Mouse (Mus musculus) brain, embryonic 14.5 days (tissue): Measurements from ENCODE around the gene Gnl1. TPM values are rescaled to one million over a fixed set of nuclear protein-coding genes. Genes with fewer than 3 reads are reported as not detected.
"Not testable (repeated sequence)": the region's sequence is repeated elsewhere in the genome, so short reads cannot be mapped to it uniquely, and the experiment has no call there.

Source experiments
- DNase-seq: peaks from one replicate; pipeline ENCODE4 v3.0.0-alpha.2; 2011; ENCODE audit warnings: low read depth
- CTCF ChIP-seq: fragments of 200-500 bp; IDR thresholded peaks from 2 replicates; pipeline ENCODE4 v1.5.1; 2012; ENCODE audit warnings: inconsistent platforms, mild to moderate bottlenecking, moderate library complexity, borderline replicate concordance; ENCODE audit not compliant: insufficient read depth, insufficient read length; ENCODE audit errors: extremely low read depth
- POLR2A ChIP-seq: fragments of 200-500 bp; IDR thresholded peaks from 2 replicates; pipeline ENCODE4 v1.6.1; 2012; ENCODE audit warnings: mild to moderate bottlenecking, inconsistent platforms, borderline replicate concordance; ENCODE audit not compliant: poor library complexity, insufficient read depth, insufficient read length, severe bottlenecking; ENCODE audit errors: extremely low read depth
- polyA plus RNA-seq: library from polyadenylated mRNA; depleted of rRNA; stranded (reverse); fragments of >200 nt; gene quantifications from 2 replicates; pipeline ENCODE4 v1.2.3, GENCODE M21; 2012

Gnl1 gene
- polyA plus RNA-seq, 1 experiment, result 52.4 TPM

DNA sequence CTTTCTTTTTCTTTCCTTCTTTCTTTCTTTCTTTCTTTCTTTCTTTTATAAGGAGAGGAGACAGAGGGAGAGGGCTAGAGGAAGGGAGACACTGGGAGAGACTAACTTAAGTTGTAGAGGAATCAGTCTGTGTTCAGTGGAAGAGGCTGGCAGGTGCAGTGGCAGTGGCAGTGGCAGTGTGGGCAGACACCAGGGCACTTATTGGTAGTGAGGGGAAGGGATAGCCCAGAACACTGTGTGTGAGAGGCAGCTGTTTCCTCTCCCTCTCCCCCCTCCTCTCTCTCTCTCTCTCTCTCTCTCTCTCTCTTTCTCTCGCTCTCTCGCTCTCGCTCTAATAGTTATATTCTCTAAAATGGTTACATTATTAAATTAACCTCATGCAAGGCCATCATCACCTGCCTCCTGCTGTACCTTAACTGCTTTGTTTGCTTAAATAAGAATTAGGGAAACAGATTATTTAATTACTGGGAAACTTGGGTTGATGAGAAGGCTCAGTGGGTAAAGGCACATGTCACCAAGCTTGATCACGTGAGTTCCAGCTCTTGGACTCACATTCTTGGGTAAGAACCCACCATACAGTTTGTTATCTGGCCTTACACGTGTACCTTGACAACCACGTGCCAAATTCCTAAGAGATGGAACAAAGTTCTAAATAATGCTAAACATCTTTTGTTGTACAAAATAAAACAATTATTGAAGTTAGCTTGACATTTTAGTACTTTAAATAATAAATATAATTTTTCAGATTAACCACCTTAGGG is 19.1 kb downstream of the Gnl1 start:
- no peak for TF ChIP-seq POLR2A
- no peak for TF ChIP-seq CTCF

DNA sequence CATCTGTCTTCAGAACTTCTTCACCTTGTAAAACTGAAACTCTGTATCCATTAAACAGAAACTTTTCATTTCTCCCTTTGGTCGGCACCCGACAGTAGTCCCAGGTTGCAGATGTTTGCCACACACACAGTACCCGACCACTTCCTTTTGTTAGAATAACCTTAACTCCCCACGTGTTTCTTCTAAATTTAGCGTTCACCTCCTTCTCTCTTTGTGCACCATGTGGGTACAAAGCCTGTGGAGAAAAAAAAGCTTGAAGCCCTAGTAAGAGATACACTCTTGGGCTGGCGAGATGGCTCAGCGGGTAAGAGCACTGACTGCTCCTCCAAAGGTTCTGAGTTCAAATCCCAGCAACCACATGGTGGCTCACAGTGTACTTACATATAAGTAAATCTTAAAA is 19.7 kb downstream of the Gnl1 start:
- TF ChIP-seq CTCF (no peak), POLR2A (no peak)
- DNase-seq, result no peak

More for the DNA sequence above, 19.1 kb downstream of the Gnl1 start:
- no peak for DNase-seq

DNA sequence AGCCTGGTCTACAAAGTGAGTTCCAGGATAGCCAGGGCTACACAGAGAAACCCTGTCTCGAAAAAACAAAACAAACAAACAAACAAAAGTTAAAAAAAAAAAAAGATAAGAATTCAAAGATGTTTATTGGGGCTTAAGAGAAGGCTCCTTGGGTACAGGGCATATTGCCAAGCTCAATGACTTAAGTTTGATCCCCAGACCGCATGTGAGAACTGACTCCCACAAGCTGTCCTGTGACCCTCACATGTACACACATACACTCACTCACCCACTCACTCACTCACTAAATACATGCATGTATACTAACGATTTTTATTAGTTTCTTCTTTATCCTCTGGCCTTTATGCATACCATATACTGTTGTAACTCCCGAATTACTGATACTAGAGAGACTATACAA is 20.7 kb downstream of the Gnl1 start:
- TF ChIP-seq POLR2A, result no peak
- no peak for TF ChIP-seq CTCF
- DNase-seq, result no peak

DNA sequence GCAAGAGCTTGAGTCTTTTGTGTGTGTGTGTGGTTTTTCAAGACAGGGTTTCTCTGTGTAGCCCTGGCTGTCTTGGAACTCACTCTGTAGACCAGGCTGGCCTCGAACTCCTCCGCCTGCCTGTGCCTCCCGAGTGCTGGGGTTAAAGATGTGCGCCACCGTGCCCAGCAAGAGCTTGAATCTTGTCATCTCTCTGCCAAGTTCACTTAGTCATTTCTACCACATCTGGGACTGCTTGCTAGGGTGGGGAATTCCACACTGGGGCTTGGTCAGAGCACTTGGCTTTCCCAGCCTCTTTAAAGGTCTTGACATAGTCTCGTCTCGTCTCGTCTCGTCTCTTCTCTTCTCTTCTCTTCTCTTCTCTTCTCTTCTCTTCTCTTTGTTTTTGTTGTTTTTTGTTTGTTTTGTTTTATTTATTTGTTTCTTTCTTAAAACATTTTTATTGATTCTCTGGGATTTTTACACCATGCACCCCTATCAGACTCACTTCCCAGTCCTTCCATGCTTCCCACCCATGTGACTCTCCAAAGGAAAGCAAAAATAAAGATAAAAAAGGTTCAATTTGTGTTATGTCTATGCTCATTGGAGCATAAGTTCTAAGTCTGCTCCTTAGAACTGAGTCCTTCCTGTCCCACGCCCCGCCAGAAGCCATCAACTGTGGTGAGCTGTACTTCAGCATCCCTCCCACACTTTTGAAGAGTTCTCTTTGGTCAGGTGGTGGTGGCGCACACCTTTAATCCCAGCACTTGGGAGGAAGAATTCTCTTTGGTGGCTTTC is 21.7 kb downstream of the Gnl1 start:
- TF ChIP-seq CTCF, result no peak
- TF ChIP-seq POLR2A, result no peak

DNA sequence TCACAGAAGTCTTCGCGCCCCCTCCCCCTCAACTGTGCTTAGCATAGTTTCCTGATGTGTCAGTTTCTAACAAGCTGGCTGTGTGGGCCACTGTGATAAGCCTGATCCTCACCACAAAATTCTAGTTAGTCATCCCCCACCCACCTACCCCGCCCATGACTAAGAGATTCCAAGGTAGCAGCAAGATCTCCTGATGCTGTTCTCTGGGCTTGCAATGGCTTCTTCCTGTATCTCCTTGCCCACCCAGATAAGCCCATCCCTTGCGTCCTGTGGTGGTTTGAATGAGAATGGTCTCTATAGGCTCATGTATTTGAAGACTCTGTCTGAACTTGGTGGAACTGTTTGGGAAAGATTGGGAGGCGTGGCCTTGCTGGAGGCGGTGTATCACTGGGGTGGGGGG is 22.3 kb downstream of the Gnl1 start:
- TF ChIP-seq POLR2A, result no peak
- TF ChIP-seq CTCF, result no peak
- no peak for DNase-seq

More for the DNA sequence above, 21.7 kb downstream of the Gnl1 start:
- DNase-seq, result no peak

DNA sequence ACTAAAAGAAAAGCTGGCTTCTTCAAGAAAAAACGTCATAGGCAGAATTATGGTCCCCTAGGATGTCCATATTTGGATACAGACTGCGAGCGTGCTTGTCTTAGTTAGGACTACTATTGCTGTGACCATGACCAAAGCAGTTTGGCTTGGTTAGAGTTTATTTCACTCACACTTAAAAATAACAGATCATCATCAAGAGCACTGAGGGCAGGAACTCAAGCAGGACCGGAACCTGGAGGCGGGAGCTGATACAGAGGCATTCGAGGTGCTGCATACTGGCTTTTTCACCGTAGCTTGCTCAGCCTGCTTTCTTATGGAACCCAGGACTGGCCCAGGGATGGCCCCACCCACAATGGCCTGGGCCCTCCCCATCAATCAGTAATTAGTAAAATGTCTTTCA is 23.7 kb downstream of the Gnl1 start:
- no peak for DNase-seq
- no peak for TF ChIP-seq CTCF
- no peak for TF ChIP-seq POLR2A

DNA sequence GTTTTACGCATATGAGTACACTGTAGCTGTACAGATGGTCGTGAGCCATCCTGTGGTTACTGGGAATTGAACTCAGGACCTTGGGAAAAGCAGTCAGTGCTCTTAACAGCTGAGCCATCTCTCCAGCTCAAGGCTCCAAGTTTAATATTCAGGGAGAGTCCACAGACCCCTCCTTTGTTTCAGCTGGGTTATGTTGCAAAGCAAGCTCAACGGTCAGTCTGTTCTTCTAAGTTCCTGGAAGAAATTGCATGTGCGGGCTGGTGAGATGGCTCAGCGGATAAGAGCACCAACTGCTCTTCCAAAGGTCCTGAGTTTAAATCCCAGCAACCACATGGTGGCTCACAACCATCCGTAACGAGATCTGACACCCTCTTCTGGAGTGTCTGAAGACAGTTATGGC is 24.8 kb downstream of the Gnl1 start:
- DNase-seq, result not testable (repeated sequence)

DNA sequence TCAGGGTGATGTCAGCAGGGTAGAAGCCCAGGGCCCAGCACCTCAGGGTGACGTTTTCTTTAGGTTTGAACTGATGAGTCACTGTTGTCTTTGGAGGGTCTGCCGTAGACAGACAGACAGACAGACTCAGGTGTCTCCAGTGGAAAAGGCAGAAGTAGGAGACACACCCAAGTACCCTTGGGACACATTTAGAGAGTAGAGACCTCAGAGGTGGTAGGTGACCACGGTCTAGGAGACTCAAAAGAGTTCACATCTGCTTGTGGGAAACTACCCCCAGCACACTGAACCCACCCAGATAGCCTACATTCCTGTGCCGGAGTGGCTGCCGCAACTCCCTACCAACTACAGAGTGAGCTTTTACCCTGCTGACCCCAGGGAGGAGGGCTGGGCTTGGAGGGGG is 35.3 kb downstream of the Gnl1 start:
- TF ChIP-seq POLR2A, result no peak
- TF ChIP-seq CTCF, result no peak
- DNase-seq, result no peak

DNA sequence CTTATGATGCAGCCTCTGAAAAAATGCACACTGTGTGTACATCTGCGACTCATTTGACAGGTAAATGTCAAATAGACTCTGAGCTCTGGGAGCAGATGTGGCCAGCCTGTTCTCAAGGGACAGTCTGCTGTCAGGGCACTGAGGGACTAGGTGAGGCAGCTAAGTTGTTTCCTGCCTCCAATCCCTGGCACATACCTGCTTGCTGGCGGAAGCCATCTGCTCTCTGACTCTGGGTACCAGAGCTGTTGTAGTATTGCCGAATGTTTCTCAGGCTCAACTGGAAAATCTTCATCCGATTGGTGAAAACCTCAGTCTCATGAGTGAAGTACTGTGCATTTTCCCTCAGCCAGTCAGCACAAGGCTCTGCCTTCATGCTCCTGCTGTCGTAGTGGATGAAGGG is 37.4 kb downstream of the Gnl1 start:
- no peak for TF ChIP-seq POLR2A
- no peak for TF ChIP-seq CTCF
- no peak for DNase-seq

DNA sequence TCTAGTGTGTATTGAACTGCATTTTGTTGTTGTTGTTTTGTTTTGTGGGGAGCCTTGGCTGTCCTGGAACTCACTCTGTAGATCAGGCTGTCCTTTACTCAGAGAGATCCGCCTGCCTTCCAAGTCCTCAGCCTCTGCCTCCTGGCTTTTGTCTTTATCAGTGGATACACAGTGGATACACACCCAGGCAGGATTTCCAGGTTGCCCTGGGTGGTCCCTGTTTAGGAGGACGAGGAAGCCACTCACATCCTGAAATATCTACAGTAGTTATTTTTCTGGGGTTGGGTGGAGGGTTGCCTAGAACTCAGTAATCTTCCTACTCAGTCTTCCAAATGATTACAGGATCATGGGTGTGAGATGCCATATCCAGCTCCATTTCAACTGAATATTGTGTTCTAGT is 39.3 kb downstream of the Gnl1 start:
- TF ChIP-seq POLR2A (no peak), CTCF (no peak)
- no peak for DNase-seq

DNA sequence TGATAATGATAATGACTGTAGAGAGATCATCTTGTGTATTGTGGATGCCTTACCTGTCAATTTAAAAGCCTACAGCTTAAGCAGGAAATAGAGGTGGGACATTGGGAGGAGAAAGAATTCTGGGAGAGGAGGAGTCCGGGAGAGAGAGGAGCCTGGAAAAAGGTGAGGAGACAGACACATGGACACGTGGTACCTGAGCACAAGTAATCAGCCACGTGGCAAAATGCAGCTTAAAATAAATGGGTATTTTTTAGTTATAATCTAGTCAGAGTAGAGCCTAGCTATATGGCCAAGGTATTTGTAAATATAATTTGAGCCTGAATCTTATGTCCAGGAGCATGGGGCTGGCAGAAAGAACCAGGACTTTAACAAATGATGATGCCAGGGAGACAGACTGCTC is 39.9 kb downstream of the Gnl1 start:
- no peak for DNase-seq
- TF ChIP-seq CTCF (no peak), POLR2A (no peak)
